Mouse (Mus musculus): ENCODE data around the gene Large1.

DNA sequence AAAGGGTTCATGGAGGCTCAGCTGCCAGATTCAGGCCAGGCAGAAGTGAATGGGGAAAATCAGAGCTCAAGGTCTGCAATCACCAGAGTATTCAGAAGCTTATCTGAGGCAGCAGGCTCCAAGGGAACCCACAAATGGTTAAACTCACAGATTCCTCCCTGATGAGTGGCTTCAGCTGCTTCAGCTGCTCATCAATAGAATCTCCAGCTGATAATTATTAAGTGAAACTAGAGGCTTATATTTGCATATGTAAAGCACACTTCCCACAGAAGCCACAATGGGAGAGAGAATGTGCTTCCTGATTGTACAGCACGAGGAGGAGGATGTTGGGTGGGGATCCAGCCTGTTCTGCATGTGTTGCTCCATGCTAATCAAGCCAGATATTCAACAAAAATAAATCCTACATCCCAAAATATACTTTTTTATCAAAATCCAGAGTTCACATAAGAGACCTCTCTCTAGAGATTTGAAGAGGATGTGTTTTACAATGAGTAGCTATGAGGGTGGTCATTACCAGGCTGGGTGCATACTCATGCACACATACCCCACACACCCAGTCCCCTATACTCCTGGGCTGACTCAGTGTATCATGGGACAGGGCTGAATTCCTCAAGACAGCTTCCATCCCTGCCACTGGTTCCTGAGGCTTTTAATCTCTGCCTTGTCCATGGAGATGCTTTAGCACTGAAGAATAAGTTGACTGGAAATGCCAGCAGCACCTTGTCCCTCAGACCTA lies 210.5 kb downstream of the Large1 start:
- TF ChIP-seq CTCF (IDR thresholded peaks at IDR 0.05; ENCODE audit: low read depth, low read length) (no peak), POLR2A (IDR thresholded peaks at IDR 0.05; ENCODE audit: extremely low read depth, insufficient read depth, low read length) (no peak)
